Mouse (Mus musculus): Measurements from ENCODE around the gene Tmed1.
A peak's percentile ranks its signal among the peaks of the same experiment; 100 is the strongest.
"Not testable (repeated sequence)": the region's sequence is repeated elsewhere in the genome, so short reads cannot be mapped to it uniquely, and the experiment has no call there.

Gene Tmed1

GRCm38 (mm10) chr9:21509772-21510688 is at the start of gene Tmed1:
TSS of gene Tmed1 (minus strand) at chr9:21510252.
- DNase-seq (ENCODE audit: low spot score) = peak; percentile 77

DNA sequence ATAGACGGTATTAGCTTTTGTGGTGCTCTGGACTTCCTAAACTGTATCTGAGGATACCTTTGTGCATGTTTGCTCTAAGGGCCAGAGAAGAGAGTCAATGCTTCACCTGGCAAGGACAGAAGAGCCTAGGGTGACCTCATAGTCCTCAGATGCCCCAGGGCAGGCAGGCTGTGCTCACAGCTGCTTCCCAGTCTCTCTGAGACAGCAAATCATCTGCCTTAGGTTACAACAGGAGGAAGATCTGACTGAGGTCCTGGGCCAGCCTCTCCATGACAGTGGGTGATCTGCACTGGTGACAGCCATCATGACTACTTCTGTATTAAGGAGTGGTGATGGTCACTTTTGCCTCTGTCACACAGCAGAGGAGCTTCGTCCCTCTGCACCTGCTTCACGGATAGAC is 49.1 kb upstream of the Tmed1 start:
- DNase-seq (ENCODE audit: low spot score) = no peak

DNA sequence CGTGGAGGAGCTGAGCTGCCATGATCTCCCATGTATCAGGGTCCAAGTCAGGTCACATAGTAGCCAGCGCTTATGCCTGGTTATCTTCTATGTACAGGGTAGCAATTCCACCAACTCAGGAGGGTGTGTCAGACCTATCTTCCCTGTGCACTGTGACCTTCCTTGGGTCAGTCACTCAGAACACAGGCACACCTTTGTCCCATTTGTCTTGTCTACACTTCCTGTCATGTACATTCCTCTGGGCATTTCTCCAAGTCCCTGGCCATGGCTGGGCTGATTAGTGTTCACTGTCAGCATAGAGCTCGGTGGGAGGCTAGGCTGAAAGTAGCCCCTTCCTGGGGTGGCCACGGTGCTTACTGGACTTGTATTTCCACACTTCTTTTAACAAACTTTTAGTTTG is 48.3 kb upstream of the Tmed1 start:
- no peak for DNase-seq (ENCODE audit: low spot score)

DNA sequence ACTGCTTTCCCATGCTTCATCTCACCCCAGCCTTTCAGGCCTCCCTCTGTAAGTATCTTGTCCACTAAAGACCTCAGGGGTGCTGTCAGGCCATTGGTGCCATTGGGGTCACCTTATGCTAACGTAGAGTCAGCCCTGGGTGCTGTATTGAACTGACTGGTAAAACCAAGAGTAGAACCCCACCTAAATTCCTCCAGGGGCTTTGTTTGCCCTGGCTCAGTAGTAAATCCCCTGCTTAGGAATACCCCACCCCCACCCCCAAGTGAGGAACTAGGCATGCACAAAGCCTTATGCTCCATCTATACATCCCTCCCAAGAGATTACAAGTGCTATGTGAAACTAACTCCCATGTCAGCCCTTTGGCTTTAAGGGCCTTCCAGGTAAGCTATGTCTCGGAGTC is 47.5 kb upstream of the Tmed1 start:
- no peak for DNase-seq (ENCODE audit: low spot score)

DNA sequence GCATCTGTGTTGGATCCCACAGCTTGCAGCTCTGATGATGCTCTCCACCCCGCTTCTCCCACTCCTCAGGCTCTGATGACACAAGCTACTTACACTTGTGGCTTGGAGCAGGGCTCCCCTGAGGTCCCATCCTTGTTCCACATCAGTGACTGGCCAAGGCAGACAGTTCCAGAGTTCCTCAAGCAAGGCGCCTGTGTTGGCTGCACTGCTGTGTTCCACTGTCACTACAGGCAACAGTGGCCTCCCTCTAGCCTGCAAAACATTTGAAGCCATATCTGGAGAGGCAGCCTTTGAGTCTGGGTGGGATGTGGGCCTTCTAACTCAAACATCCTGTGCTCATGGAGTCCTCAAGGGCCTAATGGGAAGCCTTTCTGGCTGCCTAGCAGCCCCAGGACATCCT is 46.9 kb upstream of the Tmed1 start:
- no peak for DNase-seq (ENCODE audit: low spot score)

- DNase-seq (ENCODE audit: low spot score) = no peak
Observed at GRCm38 (mm10) chr9:21555198-21555742, 45.2 kb upstream of the Tmed1 start.

DNA sequence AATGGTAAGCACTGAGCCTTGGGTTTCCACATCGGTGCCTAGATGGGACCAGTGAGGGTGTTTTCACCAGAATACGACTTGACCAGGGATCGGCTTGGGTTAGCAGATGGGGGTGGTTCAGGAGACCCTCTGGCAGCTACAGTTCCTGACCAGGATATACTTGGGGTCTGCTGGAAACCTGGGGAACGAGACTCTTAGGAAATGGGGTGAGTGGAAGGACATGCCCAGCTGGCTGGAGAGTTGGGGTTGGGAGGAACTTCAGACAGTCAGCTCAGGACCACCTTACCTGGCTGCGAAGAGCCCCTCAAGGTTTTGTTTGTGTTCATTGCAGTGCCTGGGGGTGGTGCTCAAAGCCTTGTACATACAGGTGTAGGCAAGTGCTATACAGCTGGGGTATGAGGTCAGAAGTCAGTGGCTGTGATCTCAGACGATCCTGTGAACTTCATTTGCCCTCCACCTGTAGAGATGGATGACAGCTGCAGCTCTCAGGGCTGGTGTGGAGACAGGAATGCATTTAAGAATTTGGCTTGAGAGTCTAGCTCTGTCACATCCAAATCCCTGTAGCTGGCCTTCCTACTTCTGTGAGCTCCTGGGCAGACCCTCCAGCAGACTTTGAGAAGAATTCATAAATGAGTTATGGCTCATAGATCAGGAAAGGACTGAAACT is 43.7 kb upstream of the Tmed1 start:
- no peak for DNase-seq (ENCODE audit: low spot score)

DNA sequence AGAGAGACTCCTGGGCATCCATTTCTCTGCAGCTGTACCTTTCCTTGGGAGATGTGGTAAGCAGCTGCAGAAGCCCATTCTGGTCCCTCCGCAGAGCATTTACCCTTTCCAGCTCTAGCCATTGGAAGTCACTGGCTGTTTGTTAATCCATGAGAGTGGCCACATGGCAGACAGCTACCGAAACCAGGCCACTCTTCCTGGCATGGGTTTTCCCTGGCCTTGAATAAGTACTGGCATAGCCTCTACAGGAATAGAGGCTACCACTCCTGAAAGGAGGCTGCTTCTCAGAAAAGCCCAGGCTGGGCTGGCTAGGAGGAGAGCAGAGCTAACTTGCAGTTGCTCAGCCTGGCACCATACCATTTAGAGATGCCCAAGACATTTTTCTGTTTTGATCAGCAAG is 41.0 kb upstream of the Tmed1 start:
- DNase-seq (ENCODE audit: low spot score) = no peak

DNA sequence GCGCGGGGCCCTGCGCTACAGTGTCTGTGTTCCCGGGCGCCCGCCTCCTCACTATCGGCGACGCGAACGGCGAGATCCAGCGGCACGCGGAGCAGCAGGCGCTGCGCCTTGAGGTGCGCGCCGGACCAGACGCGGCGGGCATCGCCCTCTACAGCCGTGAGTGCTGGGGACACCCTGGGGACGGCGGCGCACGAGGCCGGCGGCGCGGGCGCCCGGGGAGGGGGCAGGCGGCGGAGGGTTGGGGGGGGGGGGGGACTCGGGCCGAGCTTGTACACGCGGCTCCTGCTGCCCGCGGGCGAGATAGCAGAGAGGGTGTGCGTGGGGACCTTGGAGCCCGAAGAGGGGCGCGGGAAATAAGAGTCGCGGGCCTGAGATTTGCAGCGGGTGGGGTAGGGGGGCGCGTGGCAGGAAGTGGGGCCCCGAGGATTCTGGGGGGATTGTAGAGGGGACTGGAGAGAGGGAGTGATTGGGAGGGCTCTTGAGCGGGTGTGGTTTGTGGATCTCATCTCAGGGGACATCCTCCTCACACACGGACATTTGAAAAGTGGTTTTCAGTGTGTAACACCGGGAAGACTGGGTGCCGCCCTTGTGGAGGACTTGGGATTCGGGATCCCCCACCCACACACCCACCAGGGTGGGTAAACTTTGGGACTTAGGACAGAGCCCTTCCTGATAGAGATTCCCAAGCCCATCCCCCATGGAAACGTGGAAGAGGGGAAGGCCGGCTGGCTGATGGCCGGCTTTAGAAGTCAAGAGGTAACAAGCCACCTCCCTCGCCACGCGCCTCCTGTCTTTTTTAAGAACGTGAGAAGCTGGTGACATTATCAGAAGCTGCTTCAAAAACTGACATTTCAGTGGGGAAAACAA is 37.3 kb upstream of the Tmed1 start:
- DNase-seq (ENCODE audit: low spot score) = no peak

DNA sequence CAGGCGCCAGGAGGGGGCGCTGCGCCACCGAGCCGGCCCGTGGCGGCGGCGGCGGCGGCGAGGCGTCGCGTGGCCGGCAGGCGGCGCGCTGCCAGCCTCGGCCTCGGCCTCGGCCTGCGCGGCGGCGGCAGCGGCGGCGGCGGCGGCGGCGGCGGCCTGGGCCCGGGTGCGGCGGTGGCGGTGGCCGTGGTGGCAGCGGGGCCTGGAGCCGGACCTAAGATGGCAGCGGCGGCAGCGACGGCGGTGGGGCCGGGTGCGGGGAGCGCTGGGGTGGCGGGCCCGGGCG is 36.7 kb upstream of the Tmed1 start, which contains the start of gene Carm1:
TSS of gene Carm1 (plus strand) at position 106 of the 286 bp plus-strand sequence.
- DNase-seq (ENCODE audit: low spot score) = no peak

DNA sequence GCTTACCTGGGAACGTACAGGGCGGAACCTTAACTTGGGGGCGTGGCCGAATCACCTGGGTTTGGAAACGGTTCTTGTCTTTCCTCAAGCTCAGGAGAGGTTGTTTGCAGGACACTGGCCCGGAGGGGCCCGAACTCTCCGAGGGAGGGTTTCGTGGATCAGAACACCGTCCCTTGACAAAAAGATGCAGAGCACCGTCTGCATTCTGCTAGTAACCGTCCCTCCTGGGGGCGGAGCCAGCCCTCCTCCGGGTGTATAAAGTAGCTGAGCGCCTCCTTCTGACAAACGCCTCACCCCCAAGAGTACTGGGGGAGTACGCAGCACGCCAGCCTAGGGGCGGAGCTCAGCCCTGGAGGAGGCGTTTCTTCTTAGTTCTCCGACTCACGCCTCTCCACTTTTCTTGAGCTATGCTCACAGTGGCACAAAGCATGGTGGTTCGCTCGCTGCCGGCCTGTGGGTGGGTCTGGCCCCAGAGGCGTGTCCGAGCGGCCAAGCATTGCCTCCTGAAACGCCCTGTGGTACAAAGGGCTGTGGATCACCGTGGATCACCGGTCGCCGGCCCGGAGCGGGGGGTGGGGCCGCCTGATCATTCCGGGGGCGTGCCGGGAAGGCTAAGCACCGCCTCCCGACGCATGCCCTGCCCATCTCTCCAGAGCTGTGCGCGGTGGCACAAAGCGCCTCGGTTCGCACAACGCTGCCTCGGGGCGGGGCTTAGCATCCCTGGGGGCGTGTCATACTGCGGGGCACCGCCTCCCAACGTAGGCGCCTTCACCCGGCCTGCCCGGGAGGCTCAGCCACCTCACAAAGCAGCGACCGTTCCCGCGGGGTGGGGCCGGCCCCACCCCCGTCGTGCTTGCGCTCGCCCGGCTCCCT is 36.1 kb upstream of the Tmed1 start:
- DNase-seq (ENCODE audit: low spot score) = peak; percentile 98

GRCm38 (mm10) chr9:21545351-21545915 is 35.4 kb upstream of the Tmed1 start:
- DNase-seq (ENCODE audit: low spot score) = no peak

- DNase-seq (ENCODE audit: low spot score) = not testable (repeated sequence)
Observed at GRCm38 (mm10) chr9:21542001-21542400, 31.9 kb upstream of the Tmed1 start.

GRCm38 (mm10) chr9:21539981-21540753 is 30.1 kb upstream of the Tmed1 start:
- DNase-seq (ENCODE audit: low spot score) = no peak

DNA sequence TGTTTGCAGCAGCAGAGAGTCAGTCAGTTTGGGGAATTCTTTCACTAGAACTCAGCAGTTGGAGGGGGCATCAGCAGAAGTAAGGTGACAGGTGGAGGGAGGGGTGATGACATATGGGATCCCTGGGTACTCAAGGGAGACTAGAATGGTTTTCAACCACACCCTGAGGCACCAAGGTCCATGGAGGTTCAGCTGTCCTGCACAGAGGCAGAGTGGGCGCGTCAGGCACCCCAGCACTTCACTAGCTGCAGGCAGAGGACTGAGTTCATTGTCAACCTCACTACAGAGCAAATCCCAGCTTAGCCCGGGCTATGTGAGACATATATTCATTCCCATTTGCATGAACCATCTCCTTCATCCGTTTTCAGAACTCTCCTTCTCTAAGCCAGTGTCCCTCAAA is 27.0 kb upstream of the Tmed1 start:
- no peak for DNase-seq (ENCODE audit: low spot score)

GRCm38 (mm10) chr9:21536501-21536900 is 26.4 kb upstream of the Tmed1 start:
- DNase-seq (ENCODE audit: low spot score) = no peak

GRCm38 (mm10) chr9:21527917-21528324 is 17.9 kb upstream of the Tmed1 start:
- DNase-seq (ENCODE audit: low spot score) = no peak

DNA sequence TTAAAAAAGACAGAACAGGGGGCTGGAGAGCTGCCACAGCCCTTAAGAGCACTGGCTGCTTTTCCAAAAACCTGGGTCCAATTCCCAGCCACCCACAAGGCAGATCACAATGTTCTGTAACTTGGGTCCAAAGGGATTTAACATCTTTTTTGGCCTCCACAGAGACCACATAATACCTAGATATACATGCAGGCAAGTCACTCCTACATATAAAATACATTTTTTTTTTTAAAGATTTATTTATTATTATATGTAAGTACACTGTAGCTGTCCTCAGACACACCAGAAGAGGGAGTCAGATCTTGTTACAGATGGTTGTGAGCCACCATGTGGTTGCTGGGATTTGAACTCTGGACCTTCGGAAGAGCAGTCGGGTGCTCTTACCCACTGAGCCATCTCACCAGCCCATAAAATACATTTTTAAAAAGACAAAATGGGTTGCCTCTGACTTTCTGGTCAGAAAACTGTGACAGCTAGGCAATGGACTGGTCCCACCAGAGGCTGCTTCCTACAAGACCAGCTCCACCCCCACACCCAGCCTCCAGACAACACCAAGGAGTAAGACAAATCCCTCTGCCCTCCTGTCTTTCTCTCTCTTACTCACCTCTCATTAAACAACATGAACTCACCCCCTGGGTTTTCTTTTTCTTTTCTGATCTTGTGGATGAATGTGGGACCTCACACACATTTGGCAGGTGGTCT is 17.2 kb upstream of the Tmed1 start:
- DNase-seq (ENCODE audit: low spot score) = no peak

GRCm38 (mm10) chr9:21526634-21526944 is 16.5 kb upstream of the Tmed1 start:
- no peak for DNase-seq (ENCODE audit: low spot score)
